Mouse (Mus musculus): ENCODE data around the gene Atp5b.
A peak's percentile ranks its signal among the peaks of the same experiment; 100 is the strongest.
"Not testable (repeated sequence)": the region's sequence is repeated elsewhere in the genome, so short reads cannot be mapped to it uniquely, and the experiment has no call there.

The Atp5b gene

DNA sequence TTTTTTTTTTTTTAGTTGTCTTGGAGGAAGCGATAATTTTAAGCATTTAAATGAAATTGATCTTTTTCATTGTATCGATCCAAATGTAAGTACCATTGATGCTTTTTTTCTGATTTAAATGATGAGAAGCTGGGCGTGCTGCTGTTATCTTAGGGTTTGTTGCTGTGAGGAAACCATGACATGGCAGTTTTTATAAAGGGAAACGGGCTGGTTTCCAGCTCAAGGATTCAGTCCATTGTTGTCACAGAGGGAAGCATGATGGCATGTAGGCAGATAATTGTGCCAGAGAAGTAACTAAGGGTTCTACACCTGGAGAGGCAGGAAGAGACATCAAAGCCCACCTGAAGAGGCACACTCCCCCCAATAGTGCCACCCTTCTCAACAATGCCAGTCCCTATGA, 13.9 kb upstream of the Atp5b start:
- no peak for DNase-seq (ENCODE audit: low read depth, low spot score)

DNA sequence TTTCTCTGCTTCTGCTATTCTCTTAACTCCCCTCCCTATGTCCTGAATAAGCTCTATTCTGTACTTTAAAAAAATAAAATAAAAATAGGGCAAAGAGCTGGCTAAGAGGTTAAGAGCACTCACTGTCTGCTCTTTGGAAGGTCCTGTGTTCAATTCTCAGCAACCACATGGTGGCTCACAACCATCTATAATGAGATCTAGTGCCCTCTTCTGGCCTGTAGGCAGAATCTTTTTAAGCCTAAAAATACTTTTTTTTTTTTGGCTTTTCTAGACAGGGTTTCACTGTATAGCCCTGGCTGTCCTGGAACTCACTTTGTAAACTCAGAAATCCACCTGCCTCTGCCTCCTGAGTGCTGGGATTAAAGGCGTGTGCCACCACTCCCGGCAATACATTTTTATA, 12.6 kb upstream of the Atp5b start:
- DNase-seq (ENCODE audit: low read depth, low spot score): not testable (repeated sequence)

DNA sequence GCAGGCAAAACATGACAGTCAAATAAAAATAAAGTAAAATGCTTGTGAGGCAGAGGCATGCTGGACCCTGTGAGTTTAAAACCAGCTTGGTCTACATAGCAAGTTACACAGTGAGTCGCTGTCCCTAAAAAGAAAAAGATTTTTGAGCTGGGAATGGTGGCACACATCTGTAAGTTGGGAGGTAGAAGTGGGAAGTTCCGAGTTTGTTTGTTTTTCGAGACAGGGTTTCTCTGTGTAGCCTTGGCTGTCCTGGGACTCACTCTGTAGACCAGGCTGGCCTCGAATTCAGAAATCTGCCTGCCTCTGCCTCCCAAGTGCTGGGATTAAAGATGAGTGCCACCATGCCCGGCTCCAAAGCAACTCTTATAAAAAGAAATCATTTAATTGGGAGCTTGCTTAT, 4.8 kb upstream of the Atp5b start:
- DNase-seq (ENCODE audit: low read depth, low spot score): not testable (repeated sequence)

DNA sequence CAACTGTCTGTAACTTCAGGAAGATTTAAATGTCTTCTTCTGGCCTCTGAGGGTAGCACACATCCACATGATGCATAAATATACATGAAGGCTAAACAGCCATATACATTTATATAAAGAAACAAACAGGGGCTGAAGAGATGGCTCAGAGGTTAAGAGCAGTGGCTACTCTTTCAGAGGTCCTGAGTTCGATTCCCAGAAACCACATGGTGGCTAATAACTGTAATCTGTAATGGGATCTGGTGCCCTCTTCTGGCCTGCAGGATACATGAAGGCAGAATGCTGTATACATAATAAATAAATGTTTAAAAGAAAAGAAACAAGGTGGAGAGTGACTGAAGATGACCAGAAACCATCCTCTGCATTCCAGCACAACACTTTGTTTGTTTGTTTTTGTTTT, 2.6 kb upstream of the Atp5b start:
- peak; percentile 15 for DNase-seq (ENCODE audit: low read depth, low spot score)

DNA sequence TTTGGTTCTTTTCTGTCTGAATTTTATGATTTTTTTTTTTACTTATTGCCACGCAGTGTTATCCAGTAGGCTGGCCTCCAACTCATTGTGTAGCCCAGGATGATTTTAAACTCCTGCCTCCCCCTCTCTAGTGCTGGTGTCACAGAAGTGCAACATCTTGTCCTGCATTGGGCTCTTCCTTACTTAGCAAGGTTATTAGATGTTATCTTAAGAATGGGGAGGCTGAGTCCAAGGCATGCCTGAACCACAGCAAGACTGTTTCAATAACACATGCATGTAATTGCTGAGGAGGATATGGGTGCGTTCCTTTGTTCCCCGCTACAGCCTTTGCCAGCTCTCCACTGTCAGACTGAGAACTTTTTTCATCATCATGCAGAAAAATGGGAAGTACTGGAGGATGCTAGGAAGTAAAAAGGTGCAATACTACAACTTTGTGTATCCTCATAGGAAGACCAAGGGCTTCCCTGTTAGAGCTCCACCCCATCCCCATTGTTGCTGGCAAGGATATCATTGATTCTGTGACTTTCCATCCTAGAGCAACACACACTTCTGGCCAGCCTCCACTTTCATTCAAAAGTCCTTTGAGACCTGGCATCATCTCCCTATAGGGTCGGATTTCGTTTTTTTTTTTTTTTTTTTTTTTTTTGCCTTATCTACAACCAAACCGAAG, 1.1 kb upstream of the Atp5b start:
- peak; percentile 53 for DNase-seq (ENCODE audit: low read depth, low spot score)

DNA sequence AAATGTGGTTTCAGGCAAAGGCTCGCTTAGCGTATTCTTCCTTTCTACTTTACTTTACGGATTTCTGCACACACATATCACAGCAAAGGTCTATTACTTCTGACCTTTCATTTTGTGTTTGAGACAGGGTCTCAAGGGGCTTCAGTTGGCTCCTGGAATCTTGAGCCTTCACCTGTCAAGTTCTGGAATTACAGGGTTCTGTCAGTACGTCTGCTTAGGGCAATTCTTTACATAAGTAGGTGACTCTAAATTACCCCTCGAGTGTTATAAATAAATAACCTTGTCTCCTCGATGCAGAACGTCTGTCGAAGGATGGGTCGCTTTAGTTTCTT, 630 bp upstream of the Atp5b start:
- no peak for DNase-seq (ENCODE audit: low read depth, low spot score)

DNA sequence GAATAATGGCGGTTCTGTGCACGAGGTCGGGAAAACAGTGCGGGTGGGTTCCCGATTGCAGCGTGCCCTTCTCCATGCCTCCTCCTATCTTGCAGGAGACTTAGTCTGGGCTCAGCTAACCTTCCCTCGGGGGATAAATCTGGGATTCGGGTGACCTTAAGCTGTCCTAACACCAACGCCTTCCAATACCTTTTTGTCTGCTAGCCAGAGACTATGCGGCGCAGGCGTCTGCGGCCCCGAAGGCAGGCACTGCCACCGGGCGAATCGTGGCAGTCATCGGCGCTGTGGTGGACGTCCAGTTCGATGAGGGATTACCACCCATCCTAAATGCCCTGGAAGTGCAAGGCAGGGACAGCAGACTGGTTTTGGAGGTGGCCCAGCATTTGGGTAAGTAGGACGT, 615 bp downstream of the Atp5b start:
- DNase-seq (ENCODE audit: low read depth, low spot score): peak; percentile 43

DNA sequence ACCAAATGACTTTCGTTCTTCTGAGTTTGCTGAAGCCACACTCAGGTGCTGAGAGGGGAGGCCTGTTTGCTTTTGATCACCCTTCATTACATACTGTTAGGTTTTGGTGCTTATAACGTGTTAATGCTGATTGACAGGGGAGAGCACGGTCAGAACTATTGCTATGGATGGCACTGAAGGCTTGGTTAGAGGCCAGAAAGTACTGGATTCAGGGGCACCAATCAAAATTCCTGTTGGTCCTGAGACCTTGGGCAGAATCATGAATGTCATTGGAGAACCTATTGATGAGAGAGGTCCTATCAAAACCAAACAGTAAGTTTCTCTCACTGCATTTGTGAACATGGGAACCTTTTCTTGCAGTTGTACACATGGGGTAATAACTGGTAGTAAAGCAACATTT, 1.1 kb downstream of the Atp5b start:
- peak; percentile 20 for DNase-seq (ENCODE audit: low read depth, low spot score)

DNA sequence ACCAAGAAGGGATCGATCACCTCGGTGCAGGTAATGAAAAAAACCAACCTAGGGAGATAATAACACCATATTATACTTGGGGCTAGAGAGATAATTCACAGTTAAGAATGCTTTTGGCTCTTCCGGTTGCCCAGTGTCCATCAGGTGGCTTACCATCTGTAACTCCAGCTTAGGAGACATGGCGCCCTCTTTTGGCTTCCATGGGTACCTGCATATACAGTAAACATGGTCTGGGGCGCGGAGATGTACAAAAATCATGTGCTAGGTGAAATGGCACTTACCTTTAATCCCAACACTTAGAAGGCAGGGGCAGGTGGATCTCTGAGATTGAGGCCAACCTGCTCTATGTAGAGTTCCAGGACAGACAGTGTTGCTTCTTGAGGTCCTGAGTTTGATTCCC, 3.3 kb downstream of the Atp5b start:
- peak; percentile 64 for DNase-seq (ENCODE audit: low read depth, low spot score)

DNA sequence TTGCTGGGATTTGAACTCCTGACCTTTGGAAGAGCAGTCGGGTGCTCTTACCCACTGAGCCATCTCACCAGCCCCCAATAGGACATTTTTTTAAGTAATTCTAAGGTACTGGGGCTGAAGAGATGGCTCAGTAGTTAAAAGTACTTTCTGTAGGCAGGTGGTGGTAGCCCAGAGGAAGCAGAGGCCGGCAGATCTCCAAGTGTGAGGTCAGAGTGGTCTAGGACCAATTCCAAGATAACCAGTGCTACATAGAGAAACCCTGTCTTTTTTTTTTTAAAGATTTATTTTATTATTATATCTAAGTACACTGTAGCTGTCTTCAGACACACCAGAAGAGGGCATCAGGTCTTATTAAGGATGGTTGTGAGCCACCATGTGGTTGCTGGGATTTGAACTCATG, 4.1 kb downstream of the Atp5b start:
- not testable (repeated sequence) for DNase-seq (ENCODE audit: low read depth, low spot score)

DNA sequence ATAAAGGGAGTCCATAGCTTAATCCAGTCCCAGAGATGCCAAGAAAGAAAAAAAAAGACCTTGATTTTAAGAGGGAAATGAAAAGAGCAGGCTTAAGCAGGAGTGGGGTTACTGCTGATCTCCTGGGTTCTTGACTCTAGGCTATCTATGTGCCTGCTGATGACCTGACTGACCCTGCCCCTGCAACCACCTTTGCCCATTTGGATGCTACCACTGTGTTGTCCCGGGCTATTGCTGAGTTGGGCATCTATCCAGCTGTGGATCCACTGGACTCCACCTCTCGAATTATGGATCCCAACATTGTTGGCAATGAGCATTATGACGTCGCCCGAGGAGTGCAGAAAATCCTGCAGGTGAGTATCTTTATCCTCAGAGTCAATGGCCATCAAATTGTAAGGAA, 5.1 kb downstream of the Atp5b start:
- DNase-seq (ENCODE audit: low read depth, low spot score): no peak

DNA sequence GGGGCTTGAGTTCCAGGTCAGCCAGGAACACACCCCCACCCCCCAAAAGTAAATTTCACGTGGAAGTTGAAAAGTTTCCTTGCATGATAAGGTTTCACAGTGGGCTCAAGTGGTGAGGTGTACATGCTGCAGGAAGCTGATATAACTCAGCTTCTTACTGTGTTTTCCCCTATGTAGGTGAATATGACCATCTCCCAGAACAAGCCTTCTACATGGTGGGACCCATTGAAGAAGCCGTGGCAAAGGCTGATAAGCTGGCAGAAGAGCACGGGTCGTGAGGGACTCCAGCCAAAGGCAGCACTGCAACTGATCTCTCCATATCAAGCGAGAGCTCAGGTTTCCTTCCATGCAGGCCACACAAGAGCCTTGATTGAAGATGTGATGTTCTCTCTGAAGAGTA, 6.8 kb downstream of the Atp5b start:
- no peak for DNase-seq (ENCODE audit: low read depth, low spot score)

DNA sequence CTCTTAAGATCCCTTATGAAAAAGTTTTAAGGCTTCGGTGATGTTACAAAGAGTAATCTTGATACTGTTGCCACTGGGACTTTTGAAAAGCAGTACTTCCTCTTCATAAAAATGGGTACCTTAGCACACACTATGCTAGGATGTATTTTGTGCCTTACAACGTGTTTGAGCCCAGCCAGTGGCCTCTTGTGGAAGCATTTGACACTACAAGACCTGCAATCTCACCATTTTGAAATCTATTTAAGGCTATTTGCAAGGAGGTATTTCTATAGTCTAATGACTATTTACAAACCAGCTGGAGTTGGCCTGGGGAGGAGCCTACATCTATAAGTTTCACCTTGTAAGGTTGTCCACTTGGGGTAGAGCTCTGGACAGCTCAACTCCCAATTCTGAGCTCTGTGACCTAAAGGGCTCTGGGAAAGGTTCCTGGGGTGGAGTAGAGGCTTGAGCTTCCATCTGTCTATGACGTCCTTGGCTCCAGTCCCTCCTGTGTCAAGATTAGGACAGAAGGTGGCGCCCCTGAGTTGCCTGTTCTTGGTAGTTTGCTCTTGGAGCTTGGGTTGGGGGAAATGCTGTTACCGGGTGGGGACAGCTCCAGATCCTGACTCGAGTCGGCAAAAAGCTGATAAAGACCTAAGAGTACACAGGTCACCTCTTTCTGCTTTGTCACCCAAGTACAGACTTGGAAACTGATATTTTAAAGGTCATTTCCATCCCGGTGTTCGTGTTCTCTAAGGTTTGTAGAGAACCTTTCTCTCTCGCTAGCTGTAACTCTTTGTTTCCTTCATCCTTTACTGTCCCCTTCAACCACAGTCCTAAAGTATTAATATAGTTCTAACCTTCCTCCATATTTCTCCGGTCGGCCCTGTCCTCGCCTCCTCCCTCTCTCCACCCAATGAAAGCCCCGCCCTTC, 7.8 kb downstream of the Atp5b start:
- peak; percentile 96 for DNase-seq (ENCODE audit: low read depth, low spot score)

DNA sequence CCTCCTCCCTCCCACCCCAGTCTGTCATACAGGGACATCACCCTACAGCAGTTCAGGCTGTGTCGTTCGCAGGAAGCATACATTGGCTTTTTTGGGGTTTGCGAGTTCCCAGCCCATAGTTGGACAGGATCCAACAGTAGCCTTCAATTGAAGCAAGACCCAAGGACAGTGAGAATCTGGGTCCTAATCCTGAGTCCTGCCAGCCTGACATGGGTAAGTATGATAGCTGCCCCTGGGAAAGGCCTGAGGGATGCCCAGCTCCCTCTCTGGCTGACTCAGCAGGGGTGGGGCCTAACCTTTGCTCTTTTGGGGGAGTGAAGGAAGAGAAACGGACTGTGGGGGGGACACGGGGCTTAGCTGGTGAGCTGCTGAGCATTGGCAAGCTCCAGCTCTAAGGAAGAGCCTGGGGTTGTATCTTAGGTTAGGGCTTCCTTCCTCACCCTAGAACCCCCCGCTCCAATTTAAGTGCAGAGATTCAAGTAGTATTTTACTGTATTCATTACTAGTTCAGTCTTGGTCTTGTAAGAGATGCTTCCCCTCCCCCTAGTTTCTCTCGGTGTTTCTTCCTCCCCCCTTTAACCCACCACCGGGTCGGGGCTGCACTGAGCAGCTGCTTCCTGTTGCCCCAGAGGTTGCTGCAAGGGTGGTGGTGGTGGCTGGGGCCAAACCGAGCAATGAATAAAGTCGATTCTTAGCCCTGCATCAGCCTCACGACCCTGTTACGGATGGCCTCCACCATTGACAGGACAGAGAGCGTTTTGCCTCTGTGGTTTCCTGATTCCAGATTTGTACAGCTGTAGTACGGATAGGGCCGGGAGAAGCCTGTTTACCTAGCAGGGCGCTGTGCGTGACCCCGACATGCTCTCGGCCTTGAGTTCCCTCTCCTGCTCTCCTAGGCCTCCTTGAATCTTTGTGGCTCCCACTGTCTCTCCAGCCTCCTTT, 8.8 kb downstream of the Atp5b start, which contains the start of gene Baz2a:
TSS of gene Baz2a (plus strand) at position 14 of the 942 bp plus-strand sequence.
- DNase-seq (ENCODE audit: low read depth, low spot score): peak; percentile 83

DNA sequence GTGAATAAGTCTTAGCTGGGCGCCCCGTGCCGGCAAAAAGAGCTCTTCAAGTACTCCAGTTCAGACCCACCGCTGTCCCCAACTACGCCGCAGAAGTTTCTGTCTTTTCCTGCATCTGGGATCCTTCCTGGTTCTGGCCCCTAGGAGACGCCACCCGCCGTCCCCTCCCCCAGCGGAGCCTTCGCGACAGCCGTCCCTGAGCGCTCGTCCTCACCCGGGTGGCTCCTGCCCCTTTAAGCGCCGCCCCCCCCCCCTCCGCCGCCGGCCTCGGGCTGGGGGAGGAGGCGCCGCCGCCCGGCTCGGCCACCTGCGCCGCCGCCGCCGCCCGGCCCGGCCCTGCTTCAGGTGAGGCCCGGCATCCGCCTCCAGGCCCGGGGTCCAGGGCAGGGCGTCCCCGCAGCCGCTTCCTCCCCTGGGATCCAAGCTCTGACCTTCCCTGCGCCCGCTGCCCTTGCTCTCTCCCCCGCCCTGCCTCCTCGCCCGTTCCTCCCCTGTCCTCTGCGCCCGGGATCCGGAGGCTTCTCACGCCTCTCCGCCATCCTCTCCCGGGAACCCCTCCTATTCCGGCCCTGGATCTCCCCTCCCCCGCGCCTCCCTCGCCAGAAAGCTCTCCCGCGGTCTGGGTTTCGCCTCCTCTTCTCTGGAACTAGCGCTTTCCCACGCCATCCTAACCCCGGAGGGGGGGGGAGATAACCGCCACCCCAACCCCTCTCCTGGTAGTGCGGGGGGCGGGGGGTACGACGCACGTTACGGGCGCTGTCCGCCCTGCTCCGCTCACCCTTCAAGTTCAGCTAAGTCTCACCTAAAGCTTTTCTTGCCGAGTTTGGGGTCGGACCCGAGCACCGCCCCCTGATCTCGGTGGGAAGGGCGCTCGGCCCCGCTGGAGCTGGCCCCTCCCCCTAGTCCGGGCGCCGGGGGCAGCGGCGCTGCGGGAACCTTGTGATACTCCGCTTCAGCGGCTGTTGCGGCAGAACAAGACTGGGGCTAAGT, 9.7 kb downstream of the Atp5b start:
- DNase-seq (ENCODE audit: low read depth, low spot score): peak; percentile 89

DNA sequence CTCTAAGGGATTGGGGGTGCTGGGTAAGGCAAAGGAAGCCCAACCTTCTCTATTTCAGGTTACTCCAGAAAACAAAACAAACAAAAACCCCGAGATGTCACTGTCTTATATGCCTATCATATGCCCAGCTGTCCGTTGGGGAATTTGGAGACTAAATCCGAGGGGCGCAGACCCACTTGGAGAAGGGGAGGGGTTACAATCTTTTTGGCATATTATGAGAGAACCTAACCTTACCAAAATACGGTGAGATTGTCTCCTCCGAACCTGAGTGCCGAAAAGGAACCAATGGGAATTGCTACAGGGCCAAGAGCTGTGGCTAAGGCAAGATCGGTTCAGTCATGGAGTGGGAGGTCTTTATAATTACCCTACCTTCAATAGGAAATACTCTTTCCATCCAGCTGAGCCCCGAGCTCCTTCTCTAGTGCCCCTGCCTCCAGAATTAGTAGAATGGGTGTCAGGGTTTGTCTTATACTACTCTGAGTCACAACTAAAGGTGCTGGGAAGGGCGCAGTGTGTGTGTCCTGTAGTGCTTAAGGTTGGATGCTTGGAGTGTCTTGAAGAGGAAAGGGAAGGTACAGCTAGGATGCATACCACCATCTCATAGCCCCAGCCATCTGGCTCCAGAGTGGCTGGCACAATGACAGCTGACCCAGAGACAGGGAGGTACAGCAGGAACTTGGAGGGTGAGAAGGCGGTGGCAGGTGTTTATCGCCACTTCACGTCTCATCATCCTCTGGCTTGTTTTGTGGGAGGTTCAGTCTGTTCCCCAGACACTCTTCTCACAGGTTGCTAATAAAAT, 10.6 kb downstream of the Atp5b start:
- peak; percentile 55 for DNase-seq (ENCODE audit: low read depth, low spot score)

DNA sequence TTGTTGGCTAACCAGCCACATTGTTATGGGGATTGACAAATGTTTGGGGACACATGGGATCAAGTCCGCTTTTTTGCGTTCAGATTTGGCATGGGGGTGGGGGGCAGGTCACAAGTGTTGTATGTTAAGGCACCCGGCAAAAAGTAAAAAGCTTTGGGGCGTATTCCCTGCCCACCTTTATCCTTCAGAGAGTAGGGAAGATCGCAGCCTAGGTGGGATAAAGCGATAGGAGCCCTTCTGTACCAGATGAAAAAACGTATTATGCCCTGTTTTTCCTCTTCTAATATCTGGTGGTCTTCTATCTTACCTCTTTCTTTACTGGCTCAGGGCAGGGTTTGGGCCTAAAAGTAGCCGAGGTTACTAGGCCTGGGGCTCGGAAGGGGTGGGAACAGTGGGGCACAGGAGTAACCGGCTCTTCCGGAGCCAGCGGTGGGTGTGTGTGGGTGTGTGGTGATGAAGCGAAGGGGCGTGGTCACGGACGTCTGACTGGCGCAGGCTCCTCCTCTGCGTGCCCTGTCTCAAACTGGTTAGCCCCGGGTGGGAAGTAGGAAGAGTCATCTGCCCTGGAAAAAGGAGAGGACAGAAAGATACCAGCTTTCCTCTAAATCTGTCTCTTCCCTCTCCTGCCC, 11.4 kb downstream of the Atp5b start:
- peak; percentile 90 for DNase-seq (ENCODE audit: low read depth, low spot score)

DNA sequence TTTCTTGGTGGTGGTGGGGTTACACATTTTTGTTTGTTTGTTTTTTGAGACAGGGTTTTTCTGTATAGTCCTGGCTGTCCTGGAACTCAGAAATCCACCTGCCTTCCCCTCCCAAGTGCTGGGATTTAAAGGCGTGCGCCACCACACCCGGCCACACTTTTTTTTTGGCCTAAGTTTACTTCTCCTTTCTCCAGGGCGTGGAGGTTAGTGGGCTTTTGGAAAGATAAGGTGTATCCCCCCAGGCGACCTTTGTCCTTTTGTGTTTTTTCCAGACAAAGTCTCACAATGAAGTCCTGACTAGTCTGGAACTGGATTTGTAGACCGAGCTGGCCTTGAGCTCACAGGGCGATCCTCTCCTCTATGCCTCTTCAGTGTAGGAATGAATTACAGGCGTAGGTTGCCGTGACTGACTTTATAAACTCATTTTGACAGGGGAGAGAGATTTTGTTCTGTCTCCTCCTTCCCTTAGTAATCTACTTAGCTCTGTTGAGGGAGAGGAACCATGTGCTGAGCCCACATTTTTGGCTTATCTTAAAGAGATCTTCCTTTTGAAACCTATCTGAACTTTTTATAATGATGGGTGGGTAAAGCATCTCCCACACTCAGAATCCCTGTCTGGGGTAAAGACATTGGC, 12.0 kb downstream of the Atp5b start:
- DNase-seq (ENCODE audit: low read depth, low spot score): no peak

DNA sequence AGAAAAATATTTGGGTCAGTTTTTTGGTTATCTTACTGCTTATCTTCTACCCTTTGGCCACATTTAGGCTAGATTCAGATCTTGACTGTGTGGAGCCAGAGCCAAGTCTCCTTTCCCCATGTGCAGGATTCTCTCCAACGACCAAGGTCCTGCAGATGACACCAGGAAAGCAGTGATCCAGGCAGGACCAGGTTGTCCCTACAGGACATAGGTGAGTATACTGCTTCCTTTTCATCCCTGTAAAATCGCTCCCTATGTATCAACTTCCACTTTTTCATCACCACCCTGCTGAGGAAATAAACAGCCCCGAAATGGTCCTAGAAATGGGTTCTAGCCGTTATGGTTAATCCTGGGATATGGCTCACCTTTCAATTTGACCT, 13.2 kb downstream of the Atp5b start:
- DNase-seq (ENCODE audit: low read depth, low spot score): no peak

Measured in brain, adult 2 months (tissue).